Mouse (Mus musculus): Measurements from ENCODE around the gene Lrrc72. TPM values are rescaled to one million over a fixed set of nuclear protein-coding genes. Genes with fewer than 3 reads are reported as not detected.

Gene Lrrc72
- total and polyA plus RNA-seq, 3 experiments: not detected

GRCm38 (mm10) chr12:36182570-36182969, 70.6 kb downstream of the Lrrc72 start:
- dilution Hi-C loops (cut with MboI; ENCODE audit: extremely low pct_ligation_motif_present, extremely low pct_unique_long_range_greater_than_20kb, low sequenced_read_pairs) (no loop called here), in situ Hi-C loops (cut with MboI; ENCODE audit: low pct_ligation_motif_present, low pct_unique_long_range_greater_than_20kb, low sequenced_read_pairs) (no loop called here)
- H3K4me2 ChIP-seq (ENCODE audit: insufficient read depth, low read depth, poor library complexity, severe bottlenecking): no peak overlapping the region
- no peaks in the 10 kb centered on the region for H3K4me1 ChIP-seq (ENCODE audit: control insufficient read depth in 1 of 2, insufficient read depth in 2 of 2)
- no peak for DNase-seq (ENCODE audit: extremely low read depth)
- no peak overlapping the region for H3K27ac ChIP-seq (ENCODE audit: insufficient read depth, low read depth)
- no peak overlapping the region for H3K4me3 ChIP-seq (replicated peaks in 1 of 3; ENCODE audit: low read depth in 2 of 3, low read length in 2 of 3, poor library complexity in 1 of 3)
- no peaks in the 10 kb centered on the region for H3K9me3 ChIP-seq (replicated peaks; ENCODE audit: low read length)
- H3K27me3 ChIP-seq (replicated peaks): no peaks in the 10 kb centered on the region
- H3K79me2 ChIP-seq (replicated peaks; ENCODE audit: control insufficient read depth, extremely low read depth, insufficient read depth, poor library complexity, severe bottlenecking): no peaks in the 10 kb centered on the region
- no peak overlapping the region for H3K9ac ChIP-seq (ENCODE audit: insufficient read depth, low read depth)
- peaks cover 27 to 77% of the 10 kb centered on the region in 2 experiments for H3K36me3 ChIP-seq (replicated peaks in 1 of 2; ENCODE audit: control insufficient read depth in 1 of 2, insufficient read depth in 1 of 2, low read length in 1 of 2)
- TF ChIP-seq NELFE (IDR thresholded peaks at IDR 0.05; ENCODE audit: low read depth, low read length): no peak
- TF ChIP-seq UBTF (IDR thresholded peaks at IDR 0.05; ENCODE audit: low read depth, low read length): no peak
- TF ChIP-seq ETS1 (conservative IDR thresholded peaks at IDR 0.05; ENCODE audit: low read depth, low read length): no peak
- TF ChIP-seq PAX5 (IDR thresholded peaks at IDR 0.05; ENCODE audit: low read length): no peak
- TF ChIP-seq ZC3H11A (IDR thresholded peaks at IDR 0.05; ENCODE audit: low read depth, low read length): no peak
- no peak for TF ChIP-seq ZNF384 (IDR thresholded peaks at IDR 0.05; ENCODE audit: low read depth, low read length)
- no peak for TF ChIP-seq GABPA (IDR thresholded peaks at IDR 0.05; ENCODE audit: insufficient replicate concordance, low read depth, low read length)
- TF ChIP-seq MAX (IDR thresholded peaks at IDR 0.05; ENCODE audit: low read length): no peak
- TF ChIP-seq MEF2A (IDR thresholded peaks at IDR 0.05; ENCODE audit: borderline replicate concordance, low read depth, low read length): no peak
- TF ChIP-seq ELF1 (IDR thresholded peaks at IDR 0.05; ENCODE audit: low read depth, low read length): no peak

- dilution Hi-C loops (cut with MboI; ENCODE audit: extremely low pct_ligation_motif_present, extremely low pct_unique_long_range_greater_than_20kb, low sequenced_read_pairs): no loop called here
- Histone ChIP-seq H3K4me3 (replicated peaks in 1 of 3; ENCODE audit: low read depth in 2 of 3, low read length in 2 of 3, poor library complexity in 1 of 3) (no peak overlapping the region), H3K36me3 (replicated peaks in 1 of 2; ENCODE audit: control insufficient read depth in 1 of 2, insufficient read depth in 1 of 2, low read length in 1 of 2) (peaks cover 15 to 77% of the 10 kb centered on the region in 2 experiments), H3K27ac (ENCODE audit: insufficient read depth, low read depth) (no peak overlapping the region), H3K27me3 (replicated peaks) (no peaks in the 10 kb centered on the region), H3K4me1 (ENCODE audit: control insufficient read depth in 1 of 2, insufficient read depth in 2 of 2) (no peaks in the 10 kb centered on the region), H3K9me3 (replicated peaks; ENCODE audit: low read length) (no peaks in the 10 kb centered on the region), H3K4me2 (ENCODE audit: insufficient read depth, low read depth, poor library complexity, severe bottlenecking) (no peak overlapping the region), H3K9ac (ENCODE audit: insufficient read depth, low read depth) (no peak overlapping the region), H3K79me2 (replicated peaks; ENCODE audit: control insufficient read depth, extremely low read depth, insufficient read depth, poor library complexity, severe bottlenecking) (no peaks in the 10 kb centered on the region)
- TF ChIP-seq SIN3A (IDR thresholded peaks at IDR 0.05; ENCODE audit: low read length): no peak
- TF ChIP-seq TCF12 (IDR thresholded peaks at IDR 0.05; ENCODE audit: low read depth, low read length): no peak
- no peak for TF ChIP-seq NELFE (IDR thresholded peaks at IDR 0.05; ENCODE audit: low read depth, low read length)
- no peak for TF ChIP-seq IRF4 (IDR thresholded peaks at IDR 0.05; ENCODE audit: low read depth, low read length)
- TF ChIP-seq MYC (IDR thresholded peaks at IDR 0.05; ENCODE audit: low read depth, low read length): no peak
- no peak for TF ChIP-seq CTCF (conservative IDR thresholded peaks at IDR 0.05 in 1 of 2, IDR thresholded peaks at IDR 0.05 in 1 of 2; ENCODE audit: low read depth in 2 of 2, low read length in 2 of 2)
- no peak for TF ChIP-seq HCFC1 (IDR thresholded peaks at IDR 0.05; ENCODE audit: low read depth, low read length)
- no peak for TF ChIP-seq USF2 (conservative IDR thresholded peaks at IDR 0.05; ENCODE audit: low read depth, low read length)
- in situ Hi-C loops (cut with MboI; ENCODE audit: low pct_ligation_motif_present, low pct_unique_long_range_greater_than_20kb, low sequenced_read_pairs): no loop called here
- DNase-seq (ENCODE audit: extremely low read depth): no peak
These were observed 76.0 kb downstream of the Lrrc72 start for GRCm38 (mm10) chr12:36177227-36177626.
